Mouse (Mus musculus): ENCODE data around the gene Slc30a1.

Slc30a1 gene

DNA sequence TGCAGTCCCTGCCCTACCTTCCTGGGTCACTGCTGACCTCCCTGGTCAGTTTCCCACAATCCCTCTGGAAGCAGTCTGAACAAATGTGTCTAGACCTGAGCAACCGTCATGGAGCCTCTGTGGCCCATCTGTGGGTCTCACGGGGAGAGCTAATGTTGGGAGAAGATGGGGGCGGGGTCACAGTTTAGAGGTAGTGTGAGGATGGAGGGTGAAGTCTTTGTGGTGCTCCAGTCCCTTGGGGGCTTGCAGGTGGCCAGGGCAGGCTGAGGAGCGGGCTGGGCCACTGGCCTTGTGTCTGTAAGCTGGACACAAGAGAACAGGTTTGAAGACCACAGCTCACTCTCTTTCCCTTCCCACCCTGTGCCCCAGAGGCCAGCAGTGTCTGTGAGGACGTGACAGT lies 39.2 kb downstream of the Slc30a1 start:
- DNase-seq, result no peak

DNA sequence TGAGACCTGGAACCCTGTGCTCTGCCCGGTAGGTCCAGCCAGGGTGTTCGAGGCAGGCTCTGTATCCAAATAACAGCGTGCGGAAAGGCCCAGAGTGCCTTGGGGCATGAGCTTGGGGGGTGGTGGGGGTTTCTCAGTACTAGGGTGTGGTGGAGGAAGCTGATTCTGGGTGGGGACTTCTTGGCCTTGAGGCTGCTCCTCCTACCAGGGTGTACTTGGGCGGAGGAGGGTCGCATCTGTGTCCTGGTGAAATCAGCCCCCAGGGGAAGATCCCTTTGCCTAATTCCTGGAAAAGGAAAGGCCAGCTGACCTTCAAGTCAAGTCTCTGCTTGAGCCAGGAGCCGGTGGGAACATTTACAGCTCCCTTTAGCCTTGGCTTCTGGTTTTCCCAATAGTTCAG lies 39.7 kb downstream of the Slc30a1 start:
- DNase-seq, result no peak

DNA sequence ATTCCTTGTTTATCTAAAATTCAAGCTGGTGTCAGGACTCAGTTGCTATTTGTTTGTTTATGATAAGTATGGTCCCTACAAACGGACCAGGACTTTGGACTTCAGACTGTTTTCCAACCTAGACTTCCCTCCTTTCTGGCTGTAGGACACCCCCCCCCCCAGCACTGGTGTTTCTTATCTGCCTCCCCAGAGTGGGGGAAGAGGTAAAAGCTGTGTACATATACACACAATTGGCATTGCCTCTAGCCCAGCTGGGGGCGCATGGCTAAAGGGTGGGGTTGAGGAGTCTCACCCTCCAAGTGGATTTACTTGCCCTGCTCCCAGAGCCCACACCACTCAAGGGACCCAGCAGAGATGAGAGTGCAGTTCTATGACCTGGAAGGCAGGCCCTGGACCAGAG lies 40.3 kb downstream of the Slc30a1 start:
- no peak for DNase-seq

DNA sequence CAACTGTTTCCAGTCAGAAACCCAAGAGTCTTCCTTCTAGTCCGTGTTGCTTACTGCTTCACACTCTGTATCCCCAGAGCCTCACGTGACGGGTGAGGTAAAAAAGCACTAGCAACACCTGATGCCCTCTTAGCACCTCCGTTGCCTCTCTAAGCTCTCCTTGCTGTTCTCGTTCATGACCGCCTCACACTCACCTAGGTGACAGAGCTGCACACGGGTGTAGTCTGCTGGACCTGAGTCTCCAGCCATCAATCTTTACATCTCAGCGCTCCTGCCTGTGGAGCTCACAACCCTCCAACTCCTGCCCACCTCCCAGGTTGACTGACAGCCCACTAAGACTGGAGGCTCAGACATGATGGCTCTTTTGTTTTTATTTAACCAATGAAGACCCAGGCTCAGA lies 41.2 kb downstream of the Slc30a1 start:
- no peak for DNase-seq

DNA sequence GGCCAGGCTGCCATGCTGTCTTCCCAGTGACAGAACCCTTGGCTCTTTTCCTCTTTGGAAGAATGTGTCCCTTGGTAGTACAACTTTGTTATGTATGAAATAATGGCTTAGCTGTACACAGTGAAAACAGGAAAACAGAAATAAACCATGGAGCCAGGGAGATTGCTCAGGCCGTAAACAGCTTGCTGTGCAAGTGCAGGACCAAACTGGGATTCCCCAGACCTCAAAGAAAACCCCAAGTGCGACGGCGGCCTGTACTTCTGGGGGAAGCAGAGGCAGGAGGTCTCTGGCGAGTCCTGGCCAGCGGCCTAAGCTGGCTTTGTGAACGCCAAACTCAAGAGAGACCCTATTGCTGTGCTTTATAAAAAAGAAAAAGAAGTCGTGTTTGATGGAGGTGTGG lies 42.0 kb downstream of the Slc30a1 start:
- no peak for DNase-seq

DNA sequence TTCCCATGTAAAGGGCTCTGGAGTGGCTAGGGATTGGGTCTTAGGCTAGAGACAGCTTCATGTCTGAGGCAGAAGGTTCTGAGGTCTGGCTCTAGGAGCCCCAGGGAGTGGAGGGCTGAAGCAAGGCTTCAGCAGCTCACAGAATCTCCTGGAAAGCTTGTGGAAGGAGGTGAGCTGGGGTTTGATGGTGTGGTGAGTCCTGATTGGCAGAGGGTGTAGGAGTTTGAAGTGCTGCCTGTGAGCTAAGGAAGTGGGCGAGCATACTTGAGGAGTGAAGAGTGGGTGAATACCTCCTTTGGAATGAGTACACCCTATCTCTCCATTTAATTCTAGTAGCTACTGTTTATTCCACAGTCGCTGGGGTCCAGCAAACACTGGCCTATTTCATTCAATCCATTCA lies 44.0 kb downstream of the Slc30a1 start:
- DNase-seq, result no peak

DNA sequence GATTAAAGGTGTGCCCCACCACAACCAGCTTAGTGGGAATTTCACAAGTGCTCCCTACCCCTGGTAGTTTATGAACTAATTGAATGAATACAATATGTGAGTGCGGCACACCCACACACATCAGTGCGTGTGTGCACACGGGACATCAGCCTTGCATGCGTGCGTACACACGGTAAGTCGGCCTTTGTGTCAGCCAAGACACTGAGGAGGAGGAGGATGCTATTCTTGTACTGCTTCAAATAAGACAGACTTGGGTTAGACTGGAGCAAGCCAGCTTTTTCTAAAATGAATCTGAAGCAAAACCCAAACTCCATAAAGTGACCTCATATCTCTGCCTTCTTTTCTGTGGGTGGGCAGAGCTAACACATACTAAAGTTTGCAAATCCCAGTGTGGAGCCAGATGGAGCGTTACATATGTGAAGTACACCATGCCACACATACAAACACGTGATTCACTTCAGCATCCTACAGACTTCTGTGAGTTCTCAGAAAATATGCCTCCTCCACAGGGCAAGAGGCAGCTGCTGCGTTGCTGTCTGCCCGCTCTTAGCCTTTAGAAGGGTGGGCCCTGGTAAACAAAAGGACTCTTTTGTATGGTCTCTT lies 46.3 kb downstream of the Slc30a1 start:
- no peak for DNase-seq

DNA sequence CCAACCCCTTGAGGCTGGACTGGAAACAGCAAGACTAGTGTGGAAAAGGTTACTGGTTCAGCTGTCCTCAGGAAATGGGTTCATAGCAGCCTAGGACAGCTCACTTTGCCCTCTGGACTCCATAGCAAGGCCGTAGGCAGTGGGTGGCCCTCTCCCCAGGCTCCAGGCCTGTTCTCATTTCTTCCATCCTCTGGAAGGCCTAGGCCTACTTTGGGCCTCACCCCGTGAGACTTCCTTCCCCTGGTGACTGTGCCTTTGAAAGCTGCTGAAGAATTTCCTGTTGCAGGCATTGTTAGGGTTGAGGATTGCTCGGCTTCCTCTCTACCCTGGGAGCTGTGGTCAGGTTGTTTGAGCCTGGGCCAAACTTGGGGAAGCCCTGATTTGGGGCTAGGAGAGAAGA lies 48.5 kb downstream of the Slc30a1 start:
- DNase-seq, result no peak

DNA sequence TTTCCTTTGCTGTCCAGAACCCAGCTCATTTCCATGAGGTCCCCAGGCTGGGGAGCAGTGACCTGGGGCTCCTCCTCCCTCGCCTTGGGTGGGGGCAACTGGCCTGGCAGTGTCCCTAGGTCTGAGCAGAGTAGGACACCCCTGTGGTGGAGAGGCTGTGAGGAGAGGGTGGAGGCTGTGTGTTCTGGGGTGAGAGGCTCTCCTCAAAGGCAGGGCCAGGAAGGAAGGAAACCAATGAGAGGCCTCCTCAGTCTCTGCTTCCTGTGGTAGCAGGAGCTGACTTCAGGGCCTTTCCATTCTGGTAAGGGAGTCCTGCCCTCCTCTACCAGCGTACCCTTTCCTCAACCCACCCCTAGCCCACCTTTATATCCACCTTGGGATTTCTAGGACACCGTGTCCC lies 49.7 kb downstream of the Slc30a1 start:
- DNase-seq, result no peak

DNA sequence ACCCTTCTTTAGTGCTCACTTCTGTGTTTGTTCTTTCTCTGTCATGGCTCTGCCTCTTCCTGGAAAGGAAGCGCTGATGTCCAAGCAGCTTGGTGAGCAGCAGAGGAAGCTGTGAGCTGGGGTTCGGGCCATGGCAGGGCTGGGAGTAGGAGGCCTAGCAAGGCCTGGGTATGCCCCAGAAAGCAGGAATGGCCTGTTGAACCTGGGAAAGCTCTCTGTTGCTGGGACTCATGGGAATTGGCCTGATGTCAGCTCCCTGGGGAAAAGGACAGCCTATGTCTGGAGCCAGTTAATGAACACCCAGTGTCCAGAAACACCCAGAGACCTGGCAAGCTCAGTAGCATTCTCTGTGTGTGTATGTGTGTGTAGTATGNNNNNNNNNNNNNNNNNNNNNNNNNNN lies 50.3 kb downstream of the Slc30a1 start:
- DNase-seq, result peak; percentile 16

DNA sequence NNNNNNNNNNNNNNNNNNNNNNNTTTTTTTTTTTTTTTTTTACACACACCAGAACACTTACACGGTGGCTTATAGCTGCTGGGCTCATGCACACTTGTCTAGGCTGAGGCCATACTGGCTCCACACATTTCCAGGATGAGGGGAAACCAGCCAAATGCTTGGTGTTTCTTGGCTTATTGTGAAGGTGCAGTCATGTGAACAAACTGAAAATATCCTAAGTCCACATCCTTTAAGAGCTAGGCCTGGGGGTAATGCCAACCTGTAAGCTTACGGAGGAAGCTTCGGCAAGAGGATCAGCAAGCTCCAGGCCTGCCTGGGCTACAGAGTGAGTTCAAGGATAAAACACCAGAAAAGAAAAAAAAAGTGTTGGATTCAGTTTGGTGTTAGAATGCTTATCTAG lies 50.8 kb downstream of the Slc30a1 start:
- DNase-seq, result no peak

DNA sequence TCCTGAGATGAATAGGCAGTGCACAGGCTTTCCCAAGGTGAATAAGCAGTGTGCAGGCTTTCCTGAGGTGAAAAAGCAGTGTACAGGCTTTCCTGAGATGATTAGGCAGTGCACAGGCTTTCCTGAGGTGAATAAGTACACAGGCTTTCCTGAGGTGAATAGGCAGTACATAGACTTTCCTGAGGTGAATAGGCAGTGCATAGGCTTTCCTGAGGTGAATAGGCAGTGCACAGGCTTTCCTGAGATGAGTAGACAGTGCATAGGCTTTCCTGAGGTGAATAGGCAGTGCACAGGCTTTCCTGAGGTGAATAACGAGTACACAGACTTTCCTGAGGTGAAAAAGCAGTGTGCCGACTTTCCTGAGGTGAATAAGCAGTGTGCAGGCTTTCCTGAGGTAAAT lies 54.4 kb downstream of the Slc30a1 start:
- DNase-seq, result no peak

All from cerebellum, adult 11-12 months (tissue).